Mouse (Mus musculus) adrenal gland, adult (tissue): ENCODE data around the gene Cdon.

Experiments used
- DNase-seq, 2 experiments: peaks; one replicate each; pipeline ENCODE4 v3.0.0; 2022 to 2023; ENCODE audit warnings: low spot score in 1 of 2; ENCODE audit not compliant: inconsistent age in 2 of 2

Cdon gene

GRCm38 (mm10) chr9:35491109-35491866 is 70.4 kb downstream of the Cdon start:
- no peak for DNase-seq

GRCm38 (mm10) chr9:35493033-35493732 is 72.3 kb downstream of the Cdon start:
- DNase-seq = no peak

- DNase-seq = no peak
Measured at GRCm38 (mm10) chr9:35493733-35494092, 72.8 kb downstream of the Cdon start.

- DNase-seq = no peak
Measured at GRCm38 (mm10) chr9:35494937-35495336, 74.0 kb downstream of the Cdon start.

GRCm38 (mm10) chr9:35495471-35495870 is 74.5 kb downstream of the Cdon start:
- no peak for DNase-seq

GRCm38 (mm10) chr9:35499946-35500345 is 79.0 kb downstream of the Cdon start:
- DNase-seq = no peak

GRCm38 (mm10) chr9:35502361-35503000 is 81.6 kb downstream of the Cdon start:
- no peak for DNase-seq

- DNase-seq = peak; percentile 12 to 53
Measured at GRCm38 (mm10) chr9:35508234-35508633, 87.3 kb downstream of the Cdon start.

GRCm38 (mm10) chr9:35513900-35514299 is 93.0 kb downstream of the Cdon start:
- no peak for DNase-seq

- no peak for DNase-seq
Measured at GRCm38 (mm10) chr9:35516182-35516581, 95.3 kb downstream of the Cdon start.

- DNase-seq = no peak
Measured at GRCm38 (mm10) chr9:35516711-35517110, 95.8 kb downstream of the Cdon start.

GRCm38 (mm10) chr9:35518169-35518568 is 97.2 kb downstream of the Cdon start, which contains the start of gene Gm1113:
Gene Gm1113 (minus strand): TSS chr9:35518269.
- no peak for DNase-seq

- DNase-seq = no peak
Measured at GRCm38 (mm10) chr9:35520631-35521348, 99.9 kb downstream of the Cdon start.

- no peak for DNase-seq
Measured at GRCm38 (mm10) chr9:35522241-35522640, 101.3 kb downstream of the Cdon start.

GRCm38 (mm10) chr9:35522821-35523515 is 102.0 kb downstream of the Cdon start:
- no peak for DNase-seq

GRCm38 (mm10) chr9:35523541-35523940 is 102.6 kb downstream of the Cdon start:
- peak in 1 of 2 experiments; percentile 46 for DNase-seq

- DNase-seq = peak; percentile 61 to 89
Measured at GRCm38 (mm10) chr9:35523941-35524411, 103.0 kb downstream of the Cdon start.

GRCm38 (mm10) chr9:35529141-35529540 is 108.2 kb downstream of the Cdon start:
- DNase-seq = no peak

GRCm38 (mm10) chr9:35529796-35530195 is 108.9 kb downstream of the Cdon start:
- DNase-seq = no peak

GRCm38 (mm10) chr9:35533266-35533665 is 112.3 kb downstream of the Cdon start:
- peak in 1 of 2 experiments; percentile 39 for DNase-seq
